Mouse (Mus musculus) kidney, postnatal 10 days (tissue): ENCODE measurements around the gene Srarp.
A peak's percentile ranks its signal among the peaks of the same experiment; 100 is the strongest.

Source experiments
- DNase-seq: peaks from one replicate; pipeline ENCODE4 v3.0.0; 2021; ENCODE audit warnings: mixed read lengths

Gene Srarp

GRCm38 (mm10) chr4:141456193-141456938 is 20.5 kb upstream of the Srarp start:
- DNase-seq, result no peak

- no peak for DNase-seq
Measured at GRCm38 (mm10) chr4:141455526-141455925, 19.6 kb upstream of the Srarp start.

GRCm38 (mm10) chr4:141454581-141455350 is 18.9 kb upstream of the Srarp start:
- no peak for DNase-seq

GRCm38 (mm10) chr4:141451916-141452450 is 16.1 kb upstream of the Srarp start:
- DNase-seq, result no peak

- DNase-seq, result no peak
Measured at GRCm38 (mm10) chr4:141451251-141451650, 15.3 kb upstream of the Srarp start.

- no peak for DNase-seq
Measured at GRCm38 (mm10) chr4:141446211-141446610, 10.3 kb upstream of the Srarp start.

- DNase-seq, result no peak
Measured at GRCm38 (mm10) chr4:141445328-141445720, 9.4 kb upstream of the Srarp start.

GRCm38 (mm10) chr4:141444451-141445327 is 8.8 kb upstream of the Srarp start, which contains the start of gene Zbtb17:
Gene Zbtb17 (plus strand): TSS chr4:141444654.
- peak; percentile 95 for DNase-seq

GRCm38 (mm10) chr4:141443641-141444429 is 7.9 kb upstream of the Srarp start:
- no peak for DNase-seq

- DNase-seq, result peak; percentile 62
Measured at GRCm38 (mm10) chr4:141440877-141441276, 5.0 kb upstream of the Srarp start.

- peak; percentile 54 for DNase-seq
Measured at GRCm38 (mm10) chr4:141439083-141439803, 3.3 kb upstream of the Srarp start.

GRCm38 (mm10) chr4:141433191-141433590 is 2.7 kb downstream of the Srarp start:
- no peak for DNase-seq

GRCm38 (mm10) chr4:141432666-141433065 is 3.2 kb downstream of the Srarp start:
- no peak for DNase-seq

- DNase-seq, result peak; percentile 85
Measured at GRCm38 (mm10) chr4:141430997-141431396, 4.9 kb downstream of the Srarp start.

- peak; percentile 76 for DNase-seq
Measured at GRCm38 (mm10) chr4:141429847-141430246, 6.1 kb downstream of the Srarp start.

- DNase-seq, result no peak
Measured at GRCm38 (mm10) chr4:141429381-141429780, 6.5 kb downstream of the Srarp start.

GRCm38 (mm10) chr4:141427921-141428320 is 8.0 kb downstream of the Srarp start:
- no peak for DNase-seq

GRCm38 (mm10) chr4:141426796-141427745 is 8.8 kb downstream of the Srarp start:
- DNase-seq, result no peak

- peak; percentile 73 for DNase-seq
Measured at GRCm38 (mm10) chr4:141425484-141426479, 10.1 kb downstream of the Srarp start.
